Mouse (Mus musculus): ENCODE data around the gene Rnd2. TPM values are rescaled to one million over a fixed set of nuclear protein-coding genes. Genes with fewer than 3 reads are reported as not detected.
"Not testable (repeated sequence)": the region's sequence is repeated elsewhere in the genome, so short reads cannot be mapped to it uniquely, and the experiment has no call there.

Rnd2 gene
- polyA plus RNA-seq, 1 experiment from 2014 or later = 127 TPM

DNA sequence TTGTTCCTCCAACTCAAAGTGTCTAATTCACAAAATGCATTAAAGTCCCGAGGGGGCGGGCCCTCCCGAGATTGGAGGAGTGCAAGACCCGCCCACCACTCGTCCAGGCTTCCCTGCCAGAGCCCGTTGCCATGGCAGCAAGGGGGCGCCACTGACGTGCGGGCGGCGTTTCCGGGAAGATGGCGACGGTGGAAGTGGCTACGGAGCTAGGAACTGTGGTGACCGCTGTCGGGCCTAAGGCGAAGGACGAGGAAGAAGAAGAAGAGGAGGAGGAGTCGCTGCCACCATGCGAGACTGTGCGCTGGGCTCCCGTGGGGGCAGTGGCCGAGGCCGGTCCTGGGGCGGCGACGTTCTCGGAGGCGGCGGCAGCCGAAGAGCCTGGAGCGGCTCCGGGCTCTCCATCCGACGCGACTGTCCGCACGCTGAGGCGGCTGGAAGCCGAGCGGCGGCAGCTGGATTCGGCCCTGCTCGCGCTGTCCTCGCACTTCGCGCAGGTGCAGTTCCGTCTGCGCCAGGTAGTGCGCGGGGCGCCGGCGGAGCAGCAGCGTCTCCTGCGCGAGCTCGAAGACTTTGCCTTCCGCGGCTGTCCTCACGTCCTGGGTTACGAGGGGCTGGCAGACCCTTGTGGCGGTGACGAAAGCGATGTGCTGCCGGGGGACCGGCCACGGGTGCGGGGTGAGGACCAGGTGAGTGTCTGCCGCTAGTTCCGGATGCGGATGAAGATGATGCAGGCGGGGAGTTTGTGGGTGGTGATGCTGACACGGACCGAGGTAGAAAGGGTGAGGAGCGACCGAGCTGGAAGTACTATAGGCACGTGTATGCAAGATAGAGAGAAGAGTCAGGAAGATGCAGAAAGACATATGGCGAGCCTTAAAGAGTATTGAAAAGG lies 39.6 kb upstream of the Rnd2 start, which contains the start of the genes Rundc1 and Ptges3l:
Gene Rundc1, plus strand, starts transcription at position 161 of the 889 bp plus-strand sequence.
Gene Ptges3l, minus strand, starts transcription at position 409 of the 889 bp plus-strand sequence.
- Histone ChIP-seq H3K4me3 (ENCODE audit: low read depth, low read length) (peak within 1 kb of the TSS; percentile 97), H3K36me3 (ENCODE audit: control insufficient read depth, insufficient read depth, low read length) (peaks cover 7% of the 10 kb centered on the region; the same call in 1 of the 2 replicates), H3K9me3 (ENCODE audit: control insufficient read depth, low read length) (no peaks in the 10 kb centered on the region), H3K4me1 (replicated peaks; ENCODE audit: control insufficient read depth, insufficient read depth, low read length) (peaks cover 7% of the 10 kb centered on the region), H3K9ac (ENCODE audit: low read depth, low read length) (peak within 1 kb of the TSS; percentile 81), H3K27me3 (ENCODE audit: control insufficient read depth, insufficient read depth, low read length) (no peaks in the 10 kb centered on the region), H3K27ac (ENCODE audit: low read depth, low read length) (peak within 1 kb of the TSS; percentile 75), H3K4me2 (replicated peaks; ENCODE audit: low read depth, low read length) (peak within 1 kb of the TSS; percentile 94)
- WGBS = under 1% methylated on average over 68 of the region's 81 CpGs
- DNase-seq (ENCODE audit: low spot score) (peak; percentile 99), ATAC-seq (ENCODE audit: low FRiP score) (peak; percentile 91)

DNA sequence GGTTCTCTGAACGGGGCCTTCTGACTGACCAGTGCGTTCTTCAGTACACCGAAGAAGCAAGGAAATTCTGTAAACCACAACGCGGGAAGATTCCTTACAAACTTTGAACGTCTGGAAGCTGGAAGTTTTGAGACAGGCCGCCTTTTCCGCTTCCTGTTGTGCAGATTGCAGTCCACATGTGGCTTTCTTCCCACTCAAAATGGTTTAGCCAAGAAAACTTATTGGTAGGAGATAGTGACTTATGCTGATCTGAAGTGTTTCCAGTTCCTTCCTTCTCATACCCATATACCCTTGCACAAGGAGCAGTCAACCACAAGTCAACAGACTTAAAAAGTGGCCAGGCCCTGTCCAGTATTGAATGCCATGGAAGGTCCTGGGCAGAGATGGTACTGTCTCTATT lies 38.6 kb upstream of the Rnd2 start:
- H3K9ac ChIP-seq (ENCODE audit: low read depth, low read length) = no peak overlapping the region; the same call in 1 of the 2 replicates
- no peak for DNase-seq (ENCODE audit: low spot score)
- ATAC-seq (ENCODE audit: low FRiP score) = no peak

GRCm38 (mm10) chr11:101431327-101431726 lies 33.5 kb upstream of the Rnd2 start:
- WGBS = 94% methylated on average over 9 of the region's 9 CpGs
- peaks cover 14% of the 10 kb centered on the region; the same call in 1 of the 2 replicates for H3K36me3 ChIP-seq (ENCODE audit: control insufficient read depth, insufficient read depth, low read length)

More for the DNA sequence above, 38.6 kb upstream of the Rnd2 start:
- Histone ChIP-seq H3K36me3 (ENCODE audit: control insufficient read depth, insufficient read depth, low read length) (peaks cover 9% of the 10 kb centered on the region; the same call in 1 of the 2 replicates), H3K4me1 (replicated peaks; ENCODE audit: control insufficient read depth, insufficient read depth, low read length) (peaks cover 7% of the 10 kb centered on the region), H3K4me2 (replicated peaks; ENCODE audit: low read depth, low read length) (peak overlapping the region; percentile 94), H3K4me3 (ENCODE audit: low read depth, low read length) (peak overlapping the region; percentile 97), H3K27ac (ENCODE audit: low read depth, low read length) (no peak overlapping the region), H3K27me3 (ENCODE audit: control insufficient read depth, insufficient read depth, low read length) (no peaks in the 10 kb centered on the region), H3K9me3 (ENCODE audit: control insufficient read depth, low read length) (no peaks in the 10 kb centered on the region)
- WGBS = 66% methylated on average over 8 of the region's 8 CpGs

DNA sequence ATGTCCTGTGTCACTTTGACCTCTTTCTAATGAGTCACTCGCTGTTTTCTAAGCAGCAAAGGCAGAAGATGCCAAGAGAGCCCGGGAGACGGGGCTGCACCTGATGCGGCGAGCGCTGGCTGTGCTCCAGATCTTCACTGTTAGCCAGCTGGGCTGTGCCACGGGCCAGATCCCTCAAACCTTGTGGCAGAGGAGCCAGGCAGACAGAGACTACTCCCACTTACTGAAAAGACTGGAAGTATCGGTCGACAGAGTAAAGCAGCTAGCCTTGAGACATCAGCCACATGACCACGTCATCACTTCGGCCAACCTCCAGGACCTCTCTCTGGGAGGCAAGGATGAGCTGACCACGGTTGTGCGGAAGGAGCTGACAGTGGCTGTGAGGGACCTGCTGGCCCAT lies 31.4 kb upstream of the Rnd2 start:
- no peaks in the 10 kb centered on the region for H3K9me3 ChIP-seq (ENCODE audit: control insufficient read depth, low read length)
- no peak overlapping the region for H3K4me2 ChIP-seq (replicated peaks; ENCODE audit: low read depth, low read length)
- H3K4me1 ChIP-seq (replicated peaks; ENCODE audit: control insufficient read depth, insufficient read depth, low read length) = no peaks in the 10 kb centered on the region
- 91% methylated on average over 13 of the region's 13 CpGs for WGBS
- ATAC-seq (ENCODE audit: low FRiP score) = no peak
- H3K27ac ChIP-seq (ENCODE audit: low read depth, low read length) = no peak overlapping the region
- no peak overlapping the region for H3K4me3 ChIP-seq (ENCODE audit: low read depth, low read length)
- H3K27me3 ChIP-seq (ENCODE audit: control insufficient read depth, insufficient read depth, low read length) = no peaks in the 10 kb centered on the region
- no peak for DNase-seq (ENCODE audit: low spot score)
- H3K36me3 ChIP-seq (ENCODE audit: control insufficient read depth, insufficient read depth, low read length) = peaks cover 14% of the 10 kb centered on the region; the same call in 1 of the 2 replicates
- H3K9ac ChIP-seq (ENCODE audit: low read depth, low read length) = no peak overlapping the region

More at GRCm38 (mm10) chr11:101431327-101431726, 33.5 kb upstream of the Rnd2 start:
- no peak overlapping the region for H3K9ac ChIP-seq (ENCODE audit: low read depth, low read length)
- H3K27me3 ChIP-seq (ENCODE audit: control insufficient read depth, insufficient read depth, low read length) = no peaks in the 10 kb centered on the region
- peaks cover under 1% of the 10 kb centered on the region for H3K4me1 ChIP-seq (replicated peaks; ENCODE audit: control insufficient read depth, insufficient read depth, low read length)
- no peaks in the 10 kb centered on the region for H3K9me3 ChIP-seq (ENCODE audit: control insufficient read depth, low read length)
- ATAC-seq (ENCODE audit: low FRiP score) = no peak
- H3K27ac ChIP-seq (ENCODE audit: low read depth, low read length) = no peak overlapping the region
- H3K4me2 ChIP-seq (replicated peaks; ENCODE audit: low read depth, low read length) = no peak overlapping the region
- no peak overlapping the region for H3K4me3 ChIP-seq (ENCODE audit: low read depth, low read length)
- no peak for DNase-seq (ENCODE audit: low spot score)

DNA sequence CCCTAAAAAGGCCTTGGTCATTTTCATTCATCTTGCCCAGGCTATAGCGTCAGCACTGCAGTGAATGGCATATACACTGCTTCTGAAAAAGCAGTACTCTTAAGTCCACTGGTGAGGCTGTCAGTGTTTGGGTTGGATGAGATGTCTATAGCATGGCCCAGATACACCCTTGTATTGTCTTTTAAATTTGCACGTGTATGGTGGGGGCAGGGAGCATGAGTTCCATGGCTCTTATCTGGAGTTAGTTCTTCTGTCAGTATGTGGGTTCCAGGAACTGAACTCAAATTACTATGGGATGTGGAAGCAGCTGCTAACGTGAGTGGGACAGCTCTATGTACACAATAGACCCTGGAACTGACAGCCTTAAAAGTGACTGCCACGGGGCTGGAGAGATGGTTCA lies 29.0 kb upstream of the Rnd2 start:
- H3K4me1 ChIP-seq (replicated peaks; ENCODE audit: control insufficient read depth, insufficient read depth, low read length) = no peaks in the 10 kb centered on the region
- no peak overlapping the region for H3K4me3 ChIP-seq (ENCODE audit: low read depth, low read length)
- DNase-seq (ENCODE audit: low spot score) (no peak), ATAC-seq (ENCODE audit: low FRiP score) (no peak)
- peaks cover 5% of the 10 kb centered on the region; the same call in 1 of the 2 replicates for H3K36me3 ChIP-seq (ENCODE audit: control insufficient read depth, insufficient read depth, low read length)
- no peaks in the 10 kb centered on the region for H3K9me3 ChIP-seq (ENCODE audit: control insufficient read depth, low read length)
- 83% methylated on average over 4 of the region's 4 CpGs for WGBS
- no peaks in the 10 kb centered on the region for H3K27me3 ChIP-seq (ENCODE audit: control insufficient read depth, insufficient read depth, low read length)
- H3K4me2 ChIP-seq (replicated peaks; ENCODE audit: low read depth, low read length) = no peak overlapping the region
- no peak overlapping the region for H3K9ac ChIP-seq (ENCODE audit: low read depth, low read length)
- no peak overlapping the region for H3K27ac ChIP-seq (ENCODE audit: low read depth, low read length)

- no peak for ATAC-seq (ENCODE audit: low FRiP score)
- H3K9ac ChIP-seq (ENCODE audit: low read depth, low read length) = no peak overlapping the region
- no peak overlapping the region for H3K4me3 ChIP-seq (ENCODE audit: low read depth, low read length)
- no peaks in the 10 kb centered on the region for H3K27me3 ChIP-seq (ENCODE audit: control insufficient read depth, insufficient read depth, low read length)
- H3K27ac ChIP-seq (ENCODE audit: low read depth, low read length) = no peak overlapping the region
- peaks cover 5% of the 10 kb centered on the region; the same call in 1 of the 2 replicates for H3K36me3 ChIP-seq (ENCODE audit: control insufficient read depth, insufficient read depth, low read length)
- H3K4me1 ChIP-seq (replicated peaks; ENCODE audit: control insufficient read depth, insufficient read depth, low read length) = no peaks in the 10 kb centered on the region
- WGBS = 64% methylated on average over 4 of the region's 4 CpGs
- DNase-seq (ENCODE audit: low spot score) = no peak
- no peaks in the 10 kb centered on the region for H3K9me3 ChIP-seq (ENCODE audit: control insufficient read depth, low read length)
- no peak overlapping the region for H3K4me2 ChIP-seq (replicated peaks; ENCODE audit: low read depth, low read length)
These were observed 27.9 kb upstream of the Rnd2 start for GRCm38 (mm10) chr11:101436916-101437315.

DNA sequence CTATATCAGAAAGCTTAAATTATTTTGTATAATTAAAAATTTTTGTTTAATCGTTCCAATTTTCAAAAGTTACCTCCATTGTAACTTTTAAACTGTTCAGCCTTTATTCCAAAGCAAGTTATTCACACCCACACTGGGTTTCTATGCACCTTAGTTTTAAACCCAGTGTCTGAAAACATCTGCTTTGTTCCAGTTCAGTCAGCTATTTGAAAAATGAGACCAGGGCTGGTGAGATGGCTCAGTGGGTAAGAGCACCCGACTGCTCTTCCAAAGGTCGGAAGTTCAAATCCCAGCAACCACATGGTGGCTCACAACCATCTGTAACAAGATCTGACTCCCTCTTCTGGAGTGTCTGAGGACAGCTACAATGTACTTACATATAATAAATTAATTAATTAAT lies 26.8 kb upstream of the Rnd2 start:
- H3K27me3 ChIP-seq (ENCODE audit: control insufficient read depth, insufficient read depth, low read length); H3K4me2 ChIP-seq (replicated peaks; ENCODE audit: low read depth, low read length); DNase-seq (ENCODE audit: low spot score); ATAC-seq (ENCODE audit: low FRiP score); H3K9me3 ChIP-seq (ENCODE audit: control insufficient read depth, low read length); H3K4me1 ChIP-seq (replicated peaks; ENCODE audit: control insufficient read depth, insufficient read depth, low read length); H3K36me3 ChIP-seq (ENCODE audit: control insufficient read depth, insufficient read depth, low read length); H3K27ac ChIP-seq (ENCODE audit: low read depth, low read length); H3K4me3 ChIP-seq (ENCODE audit: low read depth, low read length); H3K9ac ChIP-seq (ENCODE audit: low read depth, low read length): not testable (repeated sequence)
- WGBS = 59% methylated on average over 3 of the region's 3 CpGs

DNA sequence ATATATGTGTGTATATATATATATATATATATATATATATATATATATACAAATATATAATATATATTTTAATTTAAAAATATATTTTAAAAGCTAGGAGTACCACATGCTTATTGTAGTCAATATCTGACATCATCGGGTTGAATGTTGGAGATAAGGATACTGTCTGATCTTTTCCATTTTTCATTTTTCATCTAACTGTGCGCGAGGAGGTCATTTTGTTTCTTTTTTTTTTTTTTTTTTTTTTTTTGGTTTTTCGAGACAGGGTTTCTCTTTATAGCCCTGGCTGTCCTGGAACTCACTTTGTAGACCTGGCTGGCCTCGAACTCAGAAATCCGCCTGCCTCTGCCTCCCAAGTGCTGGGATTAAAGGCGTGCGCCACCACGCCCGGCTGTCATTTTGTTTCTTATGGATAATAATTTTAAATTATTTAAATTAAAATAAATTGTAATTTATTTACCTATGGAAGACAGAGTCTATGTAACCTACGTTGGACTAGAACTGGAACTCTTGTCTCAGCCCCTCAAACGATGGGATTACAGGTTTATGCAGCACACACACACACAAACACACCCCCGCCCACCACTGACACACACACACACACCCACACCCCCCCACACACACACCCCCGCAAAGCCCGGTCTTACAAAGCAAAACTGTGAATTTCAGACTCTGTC lies 23.2 kb upstream of the Rnd2 start:
- not testable (repeated sequence) for H3K36me3 ChIP-seq (ENCODE audit: control insufficient read depth, insufficient read depth, low read length); H3K4me1 ChIP-seq (replicated peaks; ENCODE audit: control insufficient read depth, insufficient read depth, low read length); H3K27ac ChIP-seq (ENCODE audit: low read depth, low read length); H3K9ac ChIP-seq (ENCODE audit: low read depth, low read length); H3K9me3 ChIP-seq (ENCODE audit: control insufficient read depth, low read length); DNase-seq (ENCODE audit: low spot score); H3K4me2 ChIP-seq (replicated peaks; ENCODE audit: low read depth, low read length); H3K27me3 ChIP-seq (ENCODE audit: control insufficient read depth, insufficient read depth, low read length)
- WGBS = 38% methylated on average over 14 of the region's 15 CpGs
- peak overlapping the region; percentile 88; the same call in 1 of the 2 replicates for H3K4me3 ChIP-seq (ENCODE audit: low read depth, low read length)
- peak; percentile 1; the same call in 1 of the 2 replicates for ATAC-seq (ENCODE audit: low FRiP score)

Data from hindbrain, embryonic 11.5 days (tissue).